Mouse (Mus musculus): ENCODE data around the gene Gm10190. TPM values are rescaled to one million over a fixed set of nuclear protein-coding genes. Genes with fewer than 3 reads are reported as not detected.

The Gm10190 gene
- polyA plus RNA-seq, 1 experiment from 2014 or later, result not detected

GRCm38 (mm10) chr17:80326431-80326830, 46.9 kb downstream of the Gm10190 start:
- Histone ChIP-seq H3K9me3 (replicated peaks; ENCODE audit: control insufficient read depth, low read length) (no peaks in the 10 kb centered on the region), H3K36me3 (ENCODE audit: control insufficient read depth, insufficient read depth) (no peaks in the 10 kb centered on the region), H3K4me3 (ENCODE audit: low read depth, low read length) (no peak overlapping the region), H3K27me3 (ENCODE audit: control insufficient read depth, insufficient read depth, low read depth, low read length) (no peaks in the 10 kb centered on the region), H3K27ac (ENCODE audit: low read length) (no peak overlapping the region), H3K4me2 (ENCODE audit: low read depth, low read length) (no peak overlapping the region), H3K9ac (ENCODE audit: low read depth, low read length) (no peak overlapping the region), H3K4me1 (ENCODE audit: control insufficient read depth, low read depth, low read length) (no peaks in the 10 kb centered on the region)
- ATAC-seq (ENCODE audit: low read depth), result no peak
- 66% methylated on average over 3 of the region's 3 CpGs for WGBS (ENCODE audit: insufficient replicate concordance)

GRCm38 (mm10) chr17:80325456-80325855, 47.9 kb downstream of the Gm10190 start:
- peak; percentile 70 for ATAC-seq (ENCODE audit: low read depth)
- WGBS (ENCODE audit: insufficient replicate concordance), result 68% methylated on average over 5 of the region's 5 CpGs
- H3K4me3 ChIP-seq (ENCODE audit: low read depth, low read length), result no peak overlapping the region
- H3K27ac ChIP-seq (ENCODE audit: low read length), result no peak overlapping the region
- no peak overlapping the region for H3K9ac ChIP-seq (ENCODE audit: low read depth, low read length)
- H3K9me3 ChIP-seq (replicated peaks; ENCODE audit: control insufficient read depth, low read length), result no peaks in the 10 kb centered on the region
- H3K4me1 ChIP-seq (ENCODE audit: control insufficient read depth, low read depth, low read length), result no peaks in the 10 kb centered on the region
- no peaks in the 10 kb centered on the region for H3K27me3 ChIP-seq (ENCODE audit: control insufficient read depth, insufficient read depth, low read depth, low read length)
- no peak overlapping the region for H3K4me2 ChIP-seq (ENCODE audit: low read depth, low read length)
- no peaks in the 10 kb centered on the region for H3K36me3 ChIP-seq (ENCODE audit: control insufficient read depth, insufficient read depth)

DNA sequence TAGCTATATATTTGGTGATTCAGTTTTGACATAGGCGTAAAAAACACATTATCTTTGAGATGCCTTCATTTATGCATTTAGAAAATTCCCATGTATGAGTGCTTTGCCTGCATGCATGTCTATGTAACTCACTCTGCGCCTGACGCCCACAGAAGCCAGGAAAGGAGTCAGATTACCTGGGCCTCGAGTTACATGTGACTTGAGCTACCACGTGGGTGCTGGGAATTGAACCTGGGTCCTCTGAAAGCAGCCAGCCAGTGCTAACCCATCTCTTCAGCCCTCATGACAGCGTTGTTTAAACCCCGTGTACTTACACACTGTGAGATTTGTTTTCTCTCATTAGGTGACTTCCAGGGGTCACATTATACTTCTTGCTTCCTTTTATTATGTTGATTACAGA, 48.8 kb downstream of the Gm10190 start:
- Histone ChIP-seq H3K4me3 (ENCODE audit: low read depth, low read length) (no peak overlapping the region), H3K36me3 (ENCODE audit: control insufficient read depth, insufficient read depth) (no peaks in the 10 kb centered on the region), H3K9me3 (replicated peaks; ENCODE audit: control insufficient read depth, low read length) (no peaks in the 10 kb centered on the region), H3K27ac (ENCODE audit: low read length) (no peak overlapping the region), H3K9ac (ENCODE audit: low read depth, low read length) (no peak overlapping the region), H3K27me3 (ENCODE audit: control insufficient read depth, insufficient read depth, low read depth, low read length) (no peaks in the 10 kb centered on the region), H3K4me2 (ENCODE audit: low read depth, low read length) (no peak overlapping the region), H3K4me1 (ENCODE audit: control insufficient read depth, low read depth, low read length) (no peaks in the 10 kb centered on the region)
- 70% methylated on average over 7 of the region's 7 CpGs for WGBS (ENCODE audit: insufficient replicate concordance)
- no peak for ATAC-seq (ENCODE audit: low read depth)

- WGBS (ENCODE audit: insufficient replicate concordance), result 27% methylated on average over 8 of the region's 8 CpGs
These were observed 49.7 kb downstream of the Gm10190 start for GRCm38 (mm10) chr17:80323658-80324057.

More at GRCm38 (mm10) chr17:80323658-80324057, 49.7 kb downstream of the Gm10190 start:
- no peaks in the 10 kb centered on the region for H3K27me3 ChIP-seq (ENCODE audit: control insufficient read depth, insufficient read depth, low read depth, low read length)
- H3K4me1 ChIP-seq (ENCODE audit: control insufficient read depth, low read depth, low read length), result no peaks in the 10 kb centered on the region
- no peak overlapping the region for H3K27ac ChIP-seq (ENCODE audit: low read length)
- ATAC-seq (ENCODE audit: low read depth), result no peak
- no peak overlapping the region for H3K4me2 ChIP-seq (ENCODE audit: low read depth, low read length)
- no peaks in the 10 kb centered on the region for H3K9me3 ChIP-seq (replicated peaks; ENCODE audit: control insufficient read depth, low read length)
- no peak overlapping the region for H3K4me3 ChIP-seq (ENCODE audit: low read depth, low read length)
- H3K36me3 ChIP-seq (ENCODE audit: control insufficient read depth, insufficient read depth), result no peaks in the 10 kb centered on the region
- H3K9ac ChIP-seq (ENCODE audit: low read depth, low read length), result no peak overlapping the region

Other genes starting within 250 kb of the Gm10190 start
- gene Galm, start 246.1 kb downstream of the Gm10190 start, polyA plus RNA-seq (2015; fragmentation: Nextera tagmentation; extraction: Ambion mirVana), result 40.1 and 42.9 TPM in 2 replicates
- gene Srsf7, start 166.2 kb downstream of the Gm10190 start, polyA plus RNA-seq (2015; fragmentation: Nextera tagmentation; extraction: Ambion mirVana), result 178 and 195 TPM in 2 replicates
- gene Ttc39d, start 166.1 kb downstream of the Gm10190 start, polyA plus RNA-seq (2015; fragmentation: Nextera tagmentation; extraction: Ambion mirVana), result not detected in 2 replicates
- 21.3 and 25.3 TPM in 2 replicates for gene Gemin6, start 149.1 kb downstream of the Gm10190 start, polyA plus RNA-seq (2015; fragmentation: Nextera tagmentation; extraction: Ambion mirVana)
- gene Morn2, start 83.3 kb downstream of the Gm10190 start, polyA plus RNA-seq (2015; fragmentation: Nextera tagmentation; extraction: Ambion mirVana), result 6.4 and 7.9 TPM in 2 replicates
- gene Dhx57, start 83.1 kb downstream of the Gm10190 start, polyA plus RNA-seq (2015; fragmentation: Nextera tagmentation; extraction: Ambion mirVana), result 3.8 and 4.8 TPM in 2 replicates
- gene Arhgef33, start 66.1 kb downstream of the Gm10190 start, polyA plus RNA-seq (2015; fragmentation: Nextera tagmentation; extraction: Ambion mirVana), result 0.23 and 0.32 TPM in 2 replicates
- 0.76 and 0.85 TPM in 2 replicates for gene Sos1, start 106.9 kb upstream of the Gm10190 start, polyA plus RNA-seq (2015; fragmentation: Nextera tagmentation; extraction: Ambion mirVana)
- gene Cdkl4, start 204.3 kb upstream of the Gm10190 start, polyA plus RNA-seq (2015; fragmentation: Nextera tagmentation; extraction: Ambion mirVana), result 0.14 and 0.16 TPM in 2 replicates

All from liver, embryonic 16.5 days (tissue).